ENCODE assay signal across 8 mouse cellular contexts in the genomic region with DNA sequence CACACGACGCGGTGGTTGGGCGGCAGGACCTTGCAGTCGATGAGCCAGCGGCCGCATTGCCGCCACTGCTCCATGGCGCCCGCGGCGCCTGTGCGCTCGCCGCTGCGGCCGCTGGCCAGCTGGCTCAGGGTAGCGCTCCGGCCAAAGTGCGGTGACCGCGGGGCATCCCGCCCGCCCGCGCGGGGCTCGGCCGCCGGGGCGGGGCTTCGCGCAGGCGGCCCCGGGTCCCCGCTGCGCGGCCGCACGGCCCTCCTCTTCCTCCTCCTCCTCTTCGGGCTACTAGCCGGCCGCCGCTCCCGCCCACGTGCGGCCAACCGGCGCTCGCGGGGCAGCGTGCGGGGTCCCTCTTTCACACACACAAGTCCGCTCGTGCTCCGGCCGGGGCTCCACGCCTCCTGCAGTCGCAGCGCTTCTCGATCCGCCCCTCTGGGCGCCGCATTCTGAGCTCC. TPM values are rescaled to one million over a fixed set of nuclear protein-coding genes. Genes with fewer than 3 reads are reported as not detected.
DNase-seq lines count a peak whose midpoint lies in the region; ATAC-seq and TF ChIP-seq lines count a peak whose summit lies in the region.

No protein-coding gene starts in this region.

- no peaks in the 10 kb centered on the region for H3K27me3 ChIP-seq in ES-Bruce4 (ENCODE audit: control insufficient read depth, insufficient read depth, low read length, poor library complexity, severe bottlenecking)
- no peaks in the 10 kb centered on the region for H3K27me3 ChIP-seq in embryonic facial prominence, embryonic 11.5 days (ENCODE audit: control insufficient read depth, insufficient read depth, low read length)
- no peaks in the 10 kb centered on the region for H3K27me3 ChIP-seq in hindbrain, embryonic 16.5 days (replicated peaks; ENCODE audit: control insufficient read depth, insufficient read depth, low read length)
- peaks cover 33% of the 10 kb centered on the region for H3K27me3 ChIP-seq in liver, embryonic 12.5 days (replicated peaks)

- peaks cover 7% of the 10 kb centered on the region for H3K4me1 ChIP-seq in ES-Bruce4 (ENCODE audit: control insufficient read depth, insufficient read depth, low read length)
- H3K4me1 ChIP-seq in embryonic facial prominence, embryonic 11.5 days (ENCODE audit: control insufficient read depth, insufficient read depth, low read length): no peaks in the 10 kb centered on the region; the same call in 1 of the 2 replicates
- H3K4me1 ChIP-seq in hindbrain, embryonic 16.5 days (ENCODE audit: control insufficient read depth, insufficient read depth, low read depth, low read length): peaks cover 35% of the 10 kb centered on the region
- H3K4me1 ChIP-seq in liver, embryonic 12.5 days: peaks cover 56% of the 10 kb centered on the region

- H3K4me2 ChIP-seq in embryonic facial prominence, embryonic 11.5 days (ENCODE audit: low read depth, low read length): peak overlapping the region; percentile 98
- peak overlapping the region; percentile 89 for H3K4me2 ChIP-seq in hindbrain, embryonic 16.5 days (ENCODE audit: low read length)
- H3K4me2 ChIP-seq in liver, embryonic 12.5 days: peak overlapping the region; percentile 99

- no peak for TF ChIP-seq CTCF in ES-Bruce4 (IDR thresholded peaks at IDR 0.05; ENCODE audit: low read depth, low read length)

- H3K36me3 ChIP-seq in ES-Bruce4 (ENCODE audit: control insufficient read depth, insufficient read depth, low read length, poor library complexity, severe bottlenecking): no peaks in the 10 kb centered on the region
- H3K36me3 ChIP-seq in embryonic facial prominence, embryonic 11.5 days (replicated peaks; ENCODE audit: control insufficient read depth, insufficient read depth, low read depth, low read length): no peaks in the 10 kb centered on the region
- H3K36me3 ChIP-seq in hindbrain, embryonic 16.5 days (ENCODE audit: control insufficient read depth, insufficient read depth, low read length): no peaks in the 10 kb centered on the region
- H3K36me3 ChIP-seq in liver, embryonic 12.5 days: no peaks in the 10 kb centered on the region

- peak; percentile 4; the same call in 1 of the 2 replicates for ATAC-seq in embryonic facial prominence, embryonic 11.5 days (replicated peaks; ENCODE audit: insufficient number of reproducible peaks, low FRiP score, low TSS enrichment, low read depth)
- peak; percentile 43 for ATAC-seq in hindbrain, embryonic 16.5 days
- peak; percentile 59 for ATAC-seq in liver, embryonic 12.5 days

- TF ChIP-seq POLR2A in ES-Bruce4 (IDR thresholded peaks at IDR 0.05; ENCODE audit: insufficient read depth, low read length): no peak

- peak overlapping the region; percentile 83 for H3K4me3 ChIP-seq in ES-Bruce4 (ENCODE audit: low read depth, low read length)
- H3K4me3 ChIP-seq in embryonic facial prominence, embryonic 11.5 days (ENCODE audit: low read depth, low read length): peak overlapping the region; percentile 94
- H3K4me3 ChIP-seq in hindbrain, embryonic 16.5 days (ENCODE audit: low read length): peak overlapping the region; percentile 82
- H3K4me3 ChIP-seq in liver, embryonic 12.5 days: peak overlapping the region; percentile 76

- no peak overlapping the region for H3K27ac ChIP-seq in ES-Bruce4 (ENCODE audit: insufficient read depth, low read length)
- H3K27ac ChIP-seq in embryonic facial prominence, embryonic 11.5 days (replicated peaks; ENCODE audit: low read depth, low read length): peak overlapping the region; percentile 70
- peak overlapping the region; percentile 81 for H3K27ac ChIP-seq in hindbrain, embryonic 16.5 days (ENCODE audit: low read depth, low read length)
- peak overlapping the region; percentile 77 for H3K27ac ChIP-seq in liver, embryonic 12.5 days

- no peak for TF ChIP-seq EP300 in ES-Bruce4 (IDR thresholded peaks at IDR 0.05; ENCODE audit: insufficient read depth, low read depth, low read length)

- intact Hi-C loops in gastrocnemius, postnatal 36 days (cut with DNase I): no loop called here

- WGBS in embryonic facial prominence, embryonic 11.5 days: 0% methylated on average over 56 of the region's 64 CpGs
- WGBS in hindbrain, embryonic 16.5 days: 1% methylated on average over 33 of the region's 64 CpGs
- under 1% methylated on average over 49 of the region's 64 CpGs for WGBS in liver, embryonic 12.5 days (ENCODE audit: insufficient replicate concordance)

- no peaks in the 10 kb centered on the region for H3K9me3 ChIP-seq in ES-Bruce4 (replicated peaks; ENCODE audit: control insufficient read depth, insufficient read depth, low read length, poor library complexity, severe bottlenecking)
- H3K9me3 ChIP-seq in embryonic facial prominence, embryonic 11.5 days (replicated peaks; ENCODE audit: control insufficient read depth, low read length): no peaks in the 10 kb centered on the region
- H3K9me3 ChIP-seq in hindbrain, embryonic 16.5 days (ENCODE audit: control insufficient read depth, low read length): no peaks in the 10 kb centered on the region
- no peaks in the 10 kb centered on the region for H3K9me3 ChIP-seq in liver, embryonic 12.5 days (replicated peaks)

- peak; percentile 40 for DNase-seq in gastrocnemius, adult 18-20 months (ENCODE audit: low spot score)
- no peak for DNase-seq in gastrocnemius, postnatal 36 days
- no peak for DNase-seq in embryonic facial prominence, embryonic 11.5 days (ENCODE audit: low spot score)
- DNase-seq in right cerebral cortex, postnatal 4 days: peak; percentile 34
- DNase-seq in thymus, postnatal 25 days: no peak

- peak overlapping the region; percentile 88 for H3K9ac ChIP-seq in ES-Bruce4 (ENCODE audit: low read depth, poor library complexity, severe bottlenecking)
- peak overlapping the region; percentile 87 for H3K9ac ChIP-seq in embryonic facial prominence, embryonic 11.5 days (replicated peaks; ENCODE audit: low read length)
- peak overlapping the region; percentile 86 for H3K9ac ChIP-seq in hindbrain, embryonic 16.5 days (ENCODE audit: low read depth, low read length)
- H3K9ac ChIP-seq in liver, embryonic 12.5 days: peak overlapping the region; percentile 81

RNA-seq across cellular contexts. Expression of gene Vav2, which starts 0.4 kb away (rescaled TPM):
- 1 to 10 TPM; 1.9 to 3.1 TPM for total RNA-seq in gastrocnemius, adult 18-20 months (2021)
- total RNA-seq in gastrocnemius, postnatal 36 days (2021): 1 to 10 TPM; 3.1 to 3.9 TPM
- 24.6 and 26.2 TPM in 2 replicates for polyA plus RNA-seq in ES-Bruce4 (2011; ENCODE audit: insufficient read depth, insufficient read length, low read depth, missing spikeins)
- polyA plus RNA-seq in embryonic facial prominence, embryonic 11.5 days (2014; fragmentation: Nextera tagmentation; extraction: Ambion mirVana): 5.2 and 6.2 TPM in 2 replicates
- polyA plus RNA-seq in hindbrain, embryonic 16.5 days (2015; fragmentation: Nextera tagmentation; extraction: Ambion mirVana): 10.4 and 11.8 TPM in 2 replicates
- 5.0 and 5.8 TPM in 2 replicates for polyA plus RNA-seq in liver, embryonic 12.5 days (2016; fragmentation: Nextera tagmentation; extraction: Ambion mirVana)

RNA-seq across cellular contexts. Expression of gene Brd3os, which starts 15.7 kb away (rescaled TPM):
- total RNA-seq in gastrocnemius, adult 18-20 months (2021): 1 to 10 TPM in 1 of 2 experiments, under 1 TPM in 1; 0.57 to 1.8 TPM
- total RNA-seq in gastrocnemius, postnatal 36 days (2021): 1 to 10 TPM; 1.0 TPM
- polyA plus RNA-seq in ES-Bruce4 (2011; ENCODE audit: insufficient read depth, insufficient read length, low read depth, missing spikeins): 1.2 and 1.5 TPM in 2 replicates
- 12.9 and 13.0 TPM in 2 replicates for polyA plus RNA-seq in embryonic facial prominence, embryonic 11.5 days (2014; fragmentation: Nextera tagmentation; extraction: Ambion mirVana)
- polyA plus RNA-seq in hindbrain, embryonic 16.5 days (2015; fragmentation: Nextera tagmentation; extraction: Ambion mirVana): 45.6 and 46.2 TPM in 2 replicates
- polyA plus RNA-seq in liver, embryonic 12.5 days (2016; fragmentation: Nextera tagmentation; extraction: Ambion mirVana): 1.3 and 1.4 TPM in 2 replicates

Comparison
In these comparisons a context has a peak if more than half of its experiments do, and no peak if none do; other contexts are left out.
1. DNase-seq: peak in gastrocnemius, adult 18-20 months (single experiment) and right cerebral cortex, postnatal 4 days (single experiment); none in gastrocnemius, postnatal 36 days (0 of 2), embryonic facial prominence, embryonic 11.5 days (single experiment) and thymus, postnatal 25 days (single experiment).
2. ATAC-seq: peak in every context shown above with its lines; median percentile 59 in liver, embryonic 12.5 days; 43 in hindbrain, embryonic 16.5 days; 4 in embryonic facial prominence, embryonic 11.5 days.
3. Peak in every context shown above with its lines, with median percentiles within 50 percentile points of each other: H3K4me3 ChIP-seq, H3K9ac ChIP-seq and H3K4me2 ChIP-seq.